Mouse (Mus musculus): ENCODE results near the gene Zscan4e.
"Not testable (repeated sequence)": the region's sequence is repeated elsewhere in the genome, so short reads cannot be mapped to it uniquely, and the experiment has no call there.

Gene Zscan4e

GRCm38 (mm10) chr7:11310582-11310981 is at the start of gene Zscan4e:
Zscan4e (minus strand) TSS chr7:11310682.
- in situ Hi-C loops (cut with MseI, MboI): not testable (repeated sequence)

Data from mouse trophoblast stem cell (cell line).